Mouse (Mus musculus): ENCODE measurements around the gene Ptprk. TPM values are rescaled to one million over a fixed set of nuclear protein-coding genes. Genes with fewer than 3 reads are reported as not detected.

Ptprk gene
- polyA plus RNA-seq, 1 experiment, result 6.0 TPM

GRCm38 (mm10) chr10:28497791-28498190, 423.2 kb downstream of the Ptprk start:
- no peak for TF ChIP-seq POLR2A (IDR thresholded peaks at IDR 0.05; ENCODE audit: control insufficient read depth, extremely low read depth, insufficient read depth, low read length, poor library complexity)
- no peak for TF ChIP-seq CTCF (IDR thresholded peaks at IDR 0.05; ENCODE audit: borderline replicate concordance, control insufficient read depth, extremely low read depth, insufficient read depth, low read length, poor library complexity)
- H3K4me3 ChIP-seq (ENCODE audit: control insufficient read depth, insufficient read depth, low read length), result no peak overlapping the region
- no peak overlapping the region for H3K27ac ChIP-seq (ENCODE audit: control insufficient read depth, insufficient read depth, low read length)
- 93% methylated on average over 1 of the region's 1 CpGs for WGBS
- no peaks in the 10 kb centered on the region for H3K36me3 ChIP-seq (ENCODE audit: control insufficient read depth, insufficient read depth, low read length)
- no peak for DNase-seq
- no peaks in the 10 kb centered on the region; the same call in 1 of the 2 replicates for H3K4me1 ChIP-seq (replicated peaks; ENCODE audit: control insufficient read depth, insufficient read depth, low read length)
- no peaks in the 10 kb centered on the region for H3K27me3 ChIP-seq (ENCODE audit: control insufficient read depth, insufficient read depth, low read length)

DNA sequence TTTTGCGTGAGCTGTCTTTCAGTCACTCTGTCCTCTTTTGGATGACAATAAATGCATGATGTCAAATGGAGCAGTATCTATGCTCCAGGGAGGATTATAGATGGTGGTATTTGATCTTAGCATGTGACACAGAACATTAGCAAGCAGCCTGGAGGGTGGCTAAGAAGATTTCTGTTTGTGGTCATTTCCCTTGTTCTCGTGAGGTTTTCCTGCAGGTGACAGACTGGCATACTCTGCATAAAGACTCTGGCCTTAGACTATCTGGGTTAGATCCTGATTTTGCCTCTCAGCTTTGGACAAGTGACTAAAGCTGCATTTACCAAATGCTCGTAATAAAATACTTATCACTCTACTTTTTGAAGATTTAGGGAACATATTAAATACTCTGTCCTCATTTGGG, 423.9 kb downstream of the Ptprk start:
- 34% methylated on average over 3 of the region's 3 CpGs for WGBS
- Histone ChIP-seq H3K27ac (ENCODE audit: control insufficient read depth, insufficient read depth, low read length) (no peak overlapping the region), H3K4me1 (replicated peaks; ENCODE audit: control insufficient read depth, insufficient read depth, low read length) (no peaks in the 10 kb centered on the region; the same call in 1 of the 2 replicates), H3K36me3 (ENCODE audit: control insufficient read depth, insufficient read depth, low read length) (no peaks in the 10 kb centered on the region), H3K27me3 (ENCODE audit: control insufficient read depth, insufficient read depth, low read length) (no peaks in the 10 kb centered on the region), H3K4me3 (ENCODE audit: control insufficient read depth, insufficient read depth, low read length) (no peak overlapping the region)
- no peak for TF ChIP-seq CTCF (IDR thresholded peaks at IDR 0.05; ENCODE audit: borderline replicate concordance, control insufficient read depth, extremely low read depth, insufficient read depth, low read length, poor library complexity)
- TF ChIP-seq POLR2A (IDR thresholded peaks at IDR 0.05; ENCODE audit: control insufficient read depth, extremely low read depth, insufficient read depth, low read length, poor library complexity), result no peak
- DNase-seq, result no peak

DNA sequence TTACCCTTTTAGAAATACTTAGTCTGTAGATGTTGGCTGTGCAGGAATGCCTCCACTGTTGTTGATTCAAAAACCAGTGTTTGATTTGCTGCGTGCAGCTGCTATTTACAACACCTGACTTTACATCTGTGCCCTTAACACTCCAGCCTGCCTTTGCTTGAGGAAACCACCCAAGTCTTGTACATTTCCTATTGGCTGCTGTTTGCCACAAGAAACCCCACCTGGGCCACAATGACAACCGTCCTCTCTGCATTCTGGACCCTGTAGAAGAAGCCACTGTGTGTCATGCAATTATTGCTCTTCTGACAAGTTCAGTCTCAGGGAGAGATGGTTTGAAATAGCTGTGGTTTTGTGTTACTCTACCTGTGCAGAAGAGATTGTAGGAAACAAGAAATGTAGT, 439.0 kb downstream of the Ptprk start:
- 3% methylated on average over 2 of the region's 2 CpGs for WGBS
- TF ChIP-seq POLR2A (IDR thresholded peaks at IDR 0.05; ENCODE audit: control insufficient read depth, extremely low read depth, insufficient read depth, low read length, poor library complexity), result no peak
- TF ChIP-seq CTCF (IDR thresholded peaks at IDR 0.05; ENCODE audit: borderline replicate concordance, control insufficient read depth, extremely low read depth, insufficient read depth, low read length, poor library complexity), result no peak
- Histone ChIP-seq H3K27ac (ENCODE audit: control insufficient read depth, insufficient read depth, low read length) (peak overlapping the region; percentile 69; the same call in 1 of the 2 replicates), H3K4me1 (replicated peaks; ENCODE audit: control insufficient read depth, insufficient read depth, low read length) (peaks cover 15% of the 10 kb centered on the region), H3K27me3 (ENCODE audit: control insufficient read depth, insufficient read depth, low read length) (no peaks in the 10 kb centered on the region), H3K4me3 (ENCODE audit: control insufficient read depth, insufficient read depth, low read length) (no peak overlapping the region), H3K36me3 (ENCODE audit: control insufficient read depth, insufficient read depth, low read length) (no peaks in the 10 kb centered on the region)
- peak; percentile 82 for DNase-seq

GRCm38 (mm10) chr10:28516147-28516546, 441.5 kb downstream of the Ptprk start:
- no peak overlapping the region for H3K4me3 ChIP-seq (ENCODE audit: control insufficient read depth, insufficient read depth, low read length)
- H3K27me3 ChIP-seq (ENCODE audit: control insufficient read depth, insufficient read depth, low read length), result no peaks in the 10 kb centered on the region
- DNase-seq, result peak; percentile 52
- H3K36me3 ChIP-seq (ENCODE audit: control insufficient read depth, insufficient read depth, low read length), result no peaks in the 10 kb centered on the region
- WGBS, result 7% methylated on average over 5 of the region's 5 CpGs
- H3K4me1 ChIP-seq (replicated peaks; ENCODE audit: control insufficient read depth, insufficient read depth, low read length), result peaks cover 23% of the 10 kb centered on the region
- H3K27ac ChIP-seq (ENCODE audit: control insufficient read depth, insufficient read depth, low read length), result no peak overlapping the region
- TF ChIP-seq POLR2A (IDR thresholded peaks at IDR 0.05; ENCODE audit: control insufficient read depth, extremely low read depth, insufficient read depth, low read length, poor library complexity), result no peak

- TF ChIP-seq CTCF (IDR thresholded peaks at IDR 0.05; ENCODE audit: borderline replicate concordance, control insufficient read depth, extremely low read depth, insufficient read depth, low read length, poor library complexity), result no peak
- no peak for TF ChIP-seq POLR2A (IDR thresholded peaks at IDR 0.05; ENCODE audit: control insufficient read depth, extremely low read depth, insufficient read depth, low read length, poor library complexity)
- no peak overlapping the region for H3K4me3 ChIP-seq (ENCODE audit: control insufficient read depth, insufficient read depth, low read length)
- H3K4me1 ChIP-seq (replicated peaks; ENCODE audit: control insufficient read depth, insufficient read depth, low read length), result peaks cover 23% of the 10 kb centered on the region
- peak overlapping the region; percentile 98 for H3K27ac ChIP-seq (ENCODE audit: control insufficient read depth, insufficient read depth, low read length)
- 8% methylated on average over 3 of the region's 3 CpGs for WGBS
- no peaks in the 10 kb centered on the region for H3K27me3 ChIP-seq (ENCODE audit: control insufficient read depth, insufficient read depth, low read length)
- peak; percentile 51 for DNase-seq
- no peaks in the 10 kb centered on the region for H3K36me3 ChIP-seq (ENCODE audit: control insufficient read depth, insufficient read depth, low read length)
Observed at GRCm38 (mm10) chr10:28518297-28518696, 443.7 kb downstream of the Ptprk start.

DNA sequence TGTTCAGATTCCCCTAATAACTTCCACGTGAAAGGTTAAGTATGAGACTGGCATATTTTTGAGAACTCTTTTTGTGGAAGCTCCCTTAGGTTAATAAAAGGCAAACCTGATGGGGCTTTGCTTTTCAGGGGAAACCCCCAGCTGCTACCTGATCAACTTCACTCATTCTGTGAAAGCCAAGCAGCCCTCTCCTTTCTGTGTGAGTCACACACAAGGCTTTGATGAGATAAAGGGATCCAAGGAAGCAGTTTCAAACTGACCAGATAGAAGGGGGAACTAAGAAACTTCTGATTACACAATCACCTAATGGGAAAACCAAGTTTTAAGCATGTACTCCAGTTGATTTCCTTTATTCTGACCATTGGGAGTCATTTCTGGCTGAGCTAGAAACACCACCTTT, 445.2 kb downstream of the Ptprk start:
- 22% methylated on average over 1 of the region's 1 CpGs for WGBS
- H3K27me3 ChIP-seq (ENCODE audit: control insufficient read depth, insufficient read depth, low read length), result no peaks in the 10 kb centered on the region
- H3K36me3 ChIP-seq (ENCODE audit: control insufficient read depth, insufficient read depth, low read length), result no peaks in the 10 kb centered on the region
- TF ChIP-seq POLR2A (IDR thresholded peaks at IDR 0.05; ENCODE audit: control insufficient read depth, extremely low read depth, insufficient read depth, low read length, poor library complexity) (no peak), CTCF (IDR thresholded peaks at IDR 0.05; ENCODE audit: borderline replicate concordance, control insufficient read depth, extremely low read depth, insufficient read depth, low read length, poor library complexity) (no peak)
- no peak overlapping the region; the same call in 1 of the 2 replicates for H3K27ac ChIP-seq (ENCODE audit: control insufficient read depth, insufficient read depth, low read length)
- H3K4me3 ChIP-seq (ENCODE audit: control insufficient read depth, insufficient read depth, low read length), result no peak overlapping the region
- DNase-seq, result no peak
- peaks cover 23% of the 10 kb centered on the region for H3K4me1 ChIP-seq (replicated peaks; ENCODE audit: control insufficient read depth, insufficient read depth, low read length)
